Mouse (Mus musculus) effector memory CD4-positive, alpha-beta T cell, adult 7 months (primary cell): ENCODE results near the gene Dna2. TPM values are rescaled to one million over a fixed set of nuclear protein-coding genes. Genes with fewer than 3 reads are reported as not detected.

Experiments
- polyA plus RNA-seq: library from polyadenylated mRNA; unstranded; fragments of 100-300 nt; shearing (Covaris generic); gene quantifications from one replicate; pipeline ENCODE4 v1.2.1, GENCODE M21; 2017

The Dna2 gene
- 0.74 TPM for polyA plus RNA-seq

GRCm38 (mm10) chr10:62946738-62947471 lies at the start of gene Dna2:
Gene Dna2 (plus strand): TSS chr10:62947026.

DNA sequence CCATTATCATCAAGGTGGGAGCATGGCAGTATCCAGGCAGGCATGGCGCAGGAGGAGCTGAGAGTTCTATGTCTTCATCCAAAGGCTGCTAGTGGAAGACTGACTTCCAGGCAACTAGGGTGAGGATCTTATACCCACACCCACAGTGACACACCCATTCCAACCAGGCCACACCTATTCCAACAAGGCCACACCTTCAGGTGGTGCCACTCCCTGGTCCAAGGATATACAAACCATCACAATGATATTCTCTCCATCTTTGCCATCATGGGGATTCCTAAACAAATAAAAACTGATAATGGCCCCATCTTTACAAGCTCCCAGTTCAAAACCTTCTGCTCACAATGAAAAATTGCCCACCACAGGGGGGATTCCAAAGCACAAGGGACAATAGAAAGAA lies 37.9 kb upstream of the Dna2 start, which contains the start of gene Tet1:
Gene Tet1 (minus strand): TSS at position 101 of the 400 bp plus-strand sequence.

DNA sequence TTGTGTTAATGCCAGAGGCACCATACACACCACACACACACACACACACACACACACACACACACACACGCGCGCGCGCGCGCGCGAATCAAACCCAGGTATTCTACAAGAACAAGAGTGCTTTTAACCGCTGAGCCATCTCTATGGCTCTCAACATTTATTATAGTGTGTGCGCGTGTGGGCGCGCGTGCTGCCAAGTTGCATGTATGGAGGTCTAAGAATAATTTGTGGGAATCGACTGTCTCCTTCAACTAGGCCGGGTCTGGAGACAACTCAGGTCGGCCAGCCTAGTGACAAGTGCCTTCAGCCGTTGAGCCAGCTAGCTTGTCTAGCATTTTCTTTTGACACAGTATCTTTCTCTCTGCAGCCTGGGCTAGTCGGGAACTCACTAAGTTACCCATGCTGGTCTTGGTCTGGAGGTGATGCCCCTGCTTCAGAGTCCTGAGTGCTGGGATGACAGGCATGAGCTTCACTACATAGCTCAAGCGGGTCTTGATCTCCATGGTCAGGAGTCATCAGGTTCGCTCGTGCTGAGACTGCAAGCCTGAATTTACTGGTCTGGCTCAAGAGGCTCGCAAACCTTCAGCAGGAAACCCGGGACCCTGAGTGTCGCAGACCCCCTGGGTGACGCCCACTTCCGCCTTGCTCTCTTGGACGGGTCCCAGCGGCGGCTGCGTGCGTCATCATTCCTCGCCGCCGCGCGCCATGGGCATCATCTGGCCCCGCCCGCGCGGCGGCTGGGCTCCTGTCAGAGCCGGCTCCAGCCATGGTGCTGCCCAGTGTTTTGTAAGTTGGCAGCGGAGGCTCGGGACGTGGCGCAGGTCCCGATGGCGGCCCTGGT lies 26.7 kb upstream of the Dna2 start, which contains the start of gene Slc25a16:
Gene Slc25a16 (plus strand): TSS at position 709 of the 841 bp plus-strand sequence.

DNA sequence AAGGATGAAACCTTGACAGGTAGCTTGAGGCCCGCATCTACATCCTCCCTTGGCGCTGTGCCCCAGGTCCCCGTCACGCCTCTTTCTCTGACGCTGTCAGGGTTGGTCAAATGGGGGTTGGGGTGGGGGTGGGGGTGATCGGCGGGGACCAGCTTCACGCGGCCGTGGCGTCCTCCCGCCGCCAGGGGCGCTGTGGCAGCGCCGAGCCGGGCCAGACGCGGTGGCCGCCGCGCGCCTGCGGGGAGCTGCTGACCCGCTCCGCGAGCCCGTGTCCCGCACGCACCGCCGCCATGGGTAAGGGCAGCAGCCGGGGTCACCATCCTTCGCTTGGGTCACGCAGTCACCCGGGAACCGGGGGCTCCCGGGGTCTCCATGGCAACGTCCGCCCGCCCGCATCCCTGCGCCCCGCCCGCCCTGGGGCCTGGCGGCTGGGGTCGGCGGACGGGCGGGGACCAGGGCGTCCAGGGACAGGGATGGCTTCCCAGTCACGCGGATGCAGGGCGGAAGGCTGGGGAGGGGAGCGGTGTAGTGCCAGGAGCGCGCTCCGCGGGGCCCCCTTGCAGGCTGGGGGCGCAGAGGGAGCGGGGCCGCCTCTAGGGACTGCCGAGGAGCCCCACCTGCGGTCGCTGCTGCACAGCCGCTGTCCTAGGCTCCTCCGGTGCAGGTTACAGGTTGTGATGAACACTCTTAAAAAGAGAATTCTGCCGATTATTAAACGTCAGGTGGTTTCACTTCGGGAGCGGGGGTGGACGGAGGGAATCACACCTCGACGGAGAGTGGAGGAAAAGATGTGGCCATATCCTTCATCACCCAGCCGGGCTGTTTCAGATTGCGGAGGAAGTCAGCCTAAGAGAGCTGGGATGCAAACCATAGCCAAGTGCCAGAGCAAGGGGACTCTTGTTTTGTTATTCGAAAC lies 33.5 kb downstream of the Dna2 start, which contains the start of gene Rufy2:
Gene Rufy2 (plus strand): TSS at position 185 of the 916 bp plus-strand sequence.

Other genes starting within 250 kb of the Dna2 start
- 0.44 TPM for gene Stox1, start 220.9 kb upstream of the Dna2 start, polyA plus RNA-seq
- gene Ccar1, start 154.7 kb upstream of the Dna2 start, polyA plus RNA-seq: 93.7 TPM
- gene Tet1, start 38.0 kb upstream of the Dna2 start, polyA plus RNA-seq: 1.3 TPM
- gene Slc25a16, start 26.4 kb upstream of the Dna2 start, polyA plus RNA-seq: 11.1 TPM
- gene Rufy2, start 33.2 kb downstream of the Dna2 start, polyA plus RNA-seq: 33.7 TPM
- 85.4 TPM for gene Hnrnph3, start 77.2 kb downstream of the Dna2 start, polyA plus RNA-seq
- 0.91 TPM for gene Pbld2, start 77.3 kb downstream of the Dna2 start, polyA plus RNA-seq
- not detected for gene Pbld1, start 113.1 kb downstream of the Dna2 start, polyA plus RNA-seq
- gene Atoh7, start 152.6 kb downstream of the Dna2 start, polyA plus RNA-seq: not detected